Mouse (Mus musculus) lung, postnatal 0 days (tissue): ENCODE data around the gene Grem2.

Source experiments
- CTCF ChIP-seq: IDR thresholded peaks from 2 replicates; pipeline ENCODE4 v1.5.1; 2016; ENCODE audit warnings: antibody characterized with exemption, mild to moderate bottlenecking
- EP300 ChIP-seq: IDR thresholded peaks from 2 replicates; pipeline ENCODE4 v1.6.1; 2016; ENCODE audit warnings: antibody characterized with exemption, mild to moderate bottlenecking, control low read depth

DNA sequence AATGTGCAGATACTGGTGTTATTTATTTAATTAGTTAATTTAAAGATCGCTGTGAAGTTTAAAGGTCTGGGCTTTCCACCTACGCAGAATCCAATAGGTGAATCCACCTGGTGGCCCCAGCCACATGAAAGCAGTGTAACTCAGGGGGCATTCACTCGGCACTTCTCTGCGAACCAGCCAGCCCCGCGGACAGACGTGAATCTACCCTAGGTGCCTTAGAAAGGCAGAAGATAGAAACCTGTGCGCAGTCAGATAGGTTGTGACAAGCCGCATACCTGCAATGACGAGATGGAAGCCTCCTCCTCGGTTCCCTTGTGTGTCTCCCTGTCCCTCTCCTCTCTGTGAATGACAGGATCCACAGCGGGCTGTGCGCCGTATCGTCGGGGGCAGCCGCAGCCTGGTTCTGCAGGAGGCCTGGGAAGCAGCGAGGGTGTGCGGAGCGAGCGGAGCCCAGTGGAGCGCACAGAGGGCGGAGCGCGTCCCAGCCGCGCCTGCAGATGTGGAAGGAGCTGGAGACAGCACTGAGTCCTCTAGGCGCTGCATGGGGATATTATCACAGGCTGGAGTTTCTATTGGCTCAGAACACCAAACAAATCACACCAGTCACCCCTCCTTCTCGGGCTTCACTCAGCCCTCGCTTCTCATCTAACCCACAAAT is at the start of gene Grem2:
- TF ChIP-seq EP300, result no peak
- TF ChIP-seq CTCF, result no peak
